Mouse (Mus musculus) layer of hippocampus, adult 18-20 months (tissue): ENCODE results near the gene Ly6g6e. TPM values are rescaled to one million over a fixed set of nuclear protein-coding genes. Genes with fewer than 3 reads are reported as not detected.

Experiments used
- total RNA-seq, 2 experiments: library from RNA; stranded (reverse); gene quantifications; 2 replicates each; pipeline ENCODE4 v1.2.3; 2021

Ly6g6e gene
- total RNA-seq, 2 experiments from 2014 or later = 3.6 to 5.0 TPM

Other genes starting within 250 kb of the Ly6g6e start
- 10 to 100 TPM; 50.8 to 53.8 TPM for gene Stk19, start 240.0 kb upstream of the Ly6g6e start, total RNA-seq
- gene Dxo, start 239.9 kb upstream of the Ly6g6e start, total RNA-seq = 10 to 100 TPM; 36.6 to 40.8 TPM
- 10 to 100 TPM; 70.1 to 74.2 TPM for gene Skiv2l, start 226.7 kb upstream of the Ly6g6e start, total RNA-seq
- 10 to 100 TPM; 34.1 to 39.6 TPM for gene Nelfe, start 226.5 kb upstream of the Ly6g6e start, total RNA-seq
- not detected for gene Cfb, start 214.4 kb upstream of the Ly6g6e start, total RNA-seq
- gene Zbtb12, start 197.4 kb upstream of the Ly6g6e start, total RNA-seq = 1 to 10 TPM; 8.6 to 8.8 TPM
- under 1 TPM in 1 of 2 experiments, not detected in 1; 0.10 TPM for gene Gm20547, start 194.9 kb upstream of the Ly6g6e start, total RNA-seq
- 1 to 10 TPM in 1 of 2 experiments, under 1 TPM in 1; 0.89 to 3.1 TPM for gene C2, start 178.6 kb upstream of the Ly6g6e start, total RNA-seq
- 100 to 1,000 TPM; 186 to 193 TPM for gene Ehmt2, start 178.4 kb upstream of the Ly6g6e start, total RNA-seq
- under 1 TPM in 1 of 2 experiments, not detected in 1; 0.43 TPM for gene Slc44a4, start 162.4 kb upstream of the Ly6g6e start, total RNA-seq
- 10 to 100 TPM; 41.4 to 44.2 TPM for gene Neu1, start 145.6 kb upstream of the Ly6g6e start, total RNA-seq
- 10 to 100 TPM; 27.5 to 37.5 TPM for gene Hspa1b, start 117.7 kb upstream of the Ly6g6e start, total RNA-seq
- not detected for gene Gm20481, start 107.0 kb upstream of the Ly6g6e start, total RNA-seq
- 10 to 100 TPM; 24.3 to 27.8 TPM for gene Hspa1a, start 104.7 kb upstream of the Ly6g6e start, total RNA-seq
- under 1 TPM; 0.12 to 0.48 TPM for gene Hspa1l, start 104.2 kb upstream of the Ly6g6e start, total RNA-seq
- 10 to 100 TPM; 18.2 to 20.7 TPM for gene Lsm2, start 95.0 kb upstream of the Ly6g6e start, total RNA-seq
- gene Vars, start 75.9 kb upstream of the Ly6g6e start, total RNA-seq = 10 to 100 TPM; 46.6 to 50.4 TPM
- under 1 TPM; 0.15 to 0.22 TPM for gene Vwa7, start 60.3 kb upstream of the Ly6g6e start, total RNA-seq
- 1 to 10 TPM in 1 of 2 experiments, not detected in 1; 1.4 TPM for gene Sapcd1, start 48.9 kb upstream of the Ly6g6e start, total RNA-seq
- gene Msh5, start 30.2 kb upstream of the Ly6g6e start, total RNA-seq = 1 to 10 TPM; 1.5 to 1.6 TPM
- 1 to 10 TPM; 7.7 to 8.3 TPM for gene Clic1, start 26.9 kb upstream of the Ly6g6e start, total RNA-seq
- 10 to 100 TPM in 1 of 2 experiments, 1 to 10 TPM in 1; 9.4 to 11.0 TPM for gene Ddah2, start 17.9 kb upstream of the Ly6g6e start, total RNA-seq
- gene Ly6g6c, start 11.5 kb upstream of the Ly6g6e start, total RNA-seq = not detected
- not detected for gene Mpig6b, start 10.7 kb upstream of the Ly6g6e start, total RNA-seq
- gene Ly6g6d, start 1.2 kb downstream of the Ly6g6e start, total RNA-seq = 1 to 10 TPM in 1 of 2 experiments, under 1 TPM in 1; 0.87 to 2.0 TPM
- gene Ly6g6f, start 8.7 kb downstream of the Ly6g6e start, total RNA-seq = under 1 TPM; 0.57 to 0.58 TPM
- 100 to 1,000 TPM in 1 of 2 experiments, 10 to 100 TPM in 1; 97.6 to 103 TPM for gene Abhd16a, start 12.4 kb downstream of the Ly6g6e start, total RNA-seq
- not detected for gene Ly6g5c, start 31.4 kb downstream of the Ly6g6e start, total RNA-seq
- under 1 TPM; 0.30 to 0.56 TPM for gene Ly6g5b, start 38.5 kb downstream of the Ly6g6e start, total RNA-seq
- 10 to 100 TPM; 15.2 to 17.1 TPM for gene Gpank1, start 44.6 kb downstream of the Ly6g6e start, total RNA-seq
- 100 to 1,000 TPM; 179 to 185 TPM for gene Csnk2b, start 45.2 kb downstream of the Ly6g6e start, total RNA-seq
- gene D17H6S53E, start 49.5 kb downstream of the Ly6g6e start, total RNA-seq = 10 to 100 TPM; 22.5 to 28.9 TPM
- gene Apom, start 55.1 kb downstream of the Ly6g6e start, total RNA-seq = not detected
- 100 to 1,000 TPM; 323 to 339 TPM for gene Bag6, start 58.3 kb downstream of the Ly6g6e start, total RNA-seq
- 100 to 1,000 TPM; 317 to 343 TPM for gene Prrc2a, start 88.0 kb downstream of the Ly6g6e start, total RNA-seq
- gene Aif1, start 99.2 kb downstream of the Ly6g6e start, total RNA-seq = 10 to 100 TPM in 1 of 2 experiments, 1 to 10 TPM in 1; 9.4 to 13.0 TPM
- 1 to 10 TPM; 5.5 to 6.7 TPM for gene Lst1, start 111.5 kb downstream of the Ly6g6e start, total RNA-seq
- gene Ltb, start 117.5 kb downstream of the Ly6g6e start, total RNA-seq = under 1 TPM; 0.41 to 0.64 TPM
- not detected for gene Tnf, start 125.1 kb downstream of the Ly6g6e start, total RNA-seq
- gene Lta, start 128.4 kb downstream of the Ly6g6e start, total RNA-seq = under 1 TPM; 0.22 to 0.41 TPM
- gene Gm16181, start 143.9 kb downstream of the Ly6g6e start, total RNA-seq = not detected
- gene Atp6v1g2, start 156.8 kb downstream of the Ly6g6e start, total RNA-seq = 100 to 1,000 TPM; 637 to 681 TPM
- 10 to 100 TPM; 13.6 to 15.8 TPM for gene Nfkbil1, start 158.9 kb downstream of the Ly6g6e start, total RNA-seq
- 100 to 1,000 TPM; 210 to 215 TPM for gene Ddx39b, start 164.8 kb downstream of the Ly6g6e start, total RNA-seq
- gene H2-D1, start 185.8 kb downstream of the Ly6g6e start, total RNA-seq = 10 to 100 TPM; 22.1 to 26.7 TPM
- gene H2-Q1, start 243.5 kb downstream of the Ly6g6e start, total RNA-seq = under 1 TPM; 0.15 to 0.25 TPM